Mouse (Mus musculus) heart, adult 2 months (tissue): Measurements from ENCODE around the gene Stag1. TPM values are rescaled to one million over a fixed set of nuclear protein-coding genes. Genes with fewer than 3 reads are reported as not detected.
"Not testable (repeated sequence)": the region's sequence is repeated elsewhere in the genome, so short reads cannot be mapped to it uniquely, and the experiment has no call there.

Experiments used
- DNase-seq, 2 experiments: peaks; one replicate each; pipeline ENCODE4 v3.0.0; 2021
- H3K27ac ChIP-seq: fragments of 200-600 bp; 2 replicates; pipeline ENCODE4 v1.8.1; 2022
- H3K27me3 ChIP-seq: fragments of 200-500 bp; 2 replicates; pipeline ENCODE4 v1.6.1; 2012; ENCODE audit warnings: mild to moderate bottlenecking, low read length, inconsistent platforms, mixed read lengths; ENCODE audit not compliant: control insufficient read depth, insufficient read depth
- H3K36me3 ChIP-seq: fragments of 200-500 bp; 2 replicates; pipeline ENCODE4 v1.6.1; 2012; ENCODE audit warnings: low read length, inconsistent platforms; ENCODE audit not compliant: control insufficient read depth, insufficient read depth
- H3K4me1 ChIP-seq: fragments of 200-500 bp; 2 replicates; pipeline ENCODE4 v1.6.1; 2011; ENCODE audit warnings: low read length; ENCODE audit not compliant: control insufficient read depth, insufficient read depth
- H3K4me3 ChIP-seq: fragments of 200-600 bp; 2 replicates; pipeline ENCODE4 v1.8.1; 2022
- H3K79me2 ChIP-seq: fragments of 200-500 bp; replicated peaks from 2 replicates; pipeline ENCODE4 v1.6.1; 2012; ENCODE audit warnings: mild to moderate bottlenecking, inconsistent platforms, low read length, moderate library complexity, mixed read lengths; ENCODE audit not compliant: control insufficient read depth, insufficient read depth
- H3K9ac ChIP-seq: fragments of 200-500 bp; 2 replicates; pipeline ENCODE4 v1.6.1; 2012; ENCODE audit warnings: low read depth, mild to moderate bottlenecking, control low read depth, inconsistent platforms, low read length, mixed read lengths
- CTCF ChIP-seq: fragments of 200-600 bp; IDR thresholded peaks from 2 replicates; pipeline ENCODE4 v1.8.1; 2022; ENCODE audit warnings: antibody characterized with exemption, mild to moderate bottlenecking, moderate library complexity
- EP300 ChIP-seq: fragments of 200-500 bp; IDR thresholded peaks from 2 replicates; pipeline ENCODE4 v1.6.1; 2011; ENCODE audit warnings: low read depth, low read length, control low read depth; ENCODE audit not compliant: insufficient read depth
- POLR2A ChIP-seq: fragments of 200-500 bp; IDR thresholded peaks from 2 replicates; pipeline ENCODE4 v1.6.1; 2011; ENCODE audit warnings: mild to moderate bottlenecking, low read depth, low read length, control low read depth; ENCODE audit not compliant: insufficient read depth
- WGBS: fragments of 180-500 bp; shearing (Covaris S2); methylation state at CpG from one replicate; pipeline ENCODE4 v1.1.7; 2018; 5-methylcytosine and 5-hydroxymethylcytosine counted together
- intact Hi-C: fragments of 180-260 bp; cut with DNase I; formaldehyde crosslinking; loops from one replicate; pipeline ENCODE4 v1.15.1; 2025
- polyA plus RNA-seq: library from polyadenylated mRNA; depleted of rRNA; stranded (reverse); fragments of >200 nt; gene quantifications from 2 replicates; pipeline ENCODE4 v1.2.3, GENCODE M21; 2012
- total RNA-seq, 2 experiments: library from RNA; stranded (reverse); gene quantifications; 2 replicates each; pipeline ENCODE4 v1.2.3; 2021

Gene Stag1
- total and polyA plus RNA-seq, 3 experiments = 4.1 to 27.8 (median 27.8) TPM

DNA sequence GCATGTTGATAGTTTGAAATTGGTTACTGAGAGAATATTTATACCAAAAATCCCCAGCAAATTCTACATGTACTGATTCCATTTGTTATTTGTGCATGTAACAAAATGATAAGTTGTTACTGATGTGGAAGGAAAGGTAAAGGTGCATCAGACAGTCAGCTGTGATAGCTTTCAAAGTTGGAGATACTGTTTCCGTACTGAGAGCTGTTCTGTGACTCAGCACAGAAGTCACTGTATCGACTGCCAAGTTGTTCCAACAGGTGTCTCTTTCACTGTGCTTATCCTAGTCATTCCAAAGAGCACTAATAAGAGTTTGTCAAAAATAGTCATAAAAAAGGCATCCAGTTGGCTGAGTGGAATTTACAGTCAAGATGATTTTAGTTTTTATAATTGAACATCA is 114.1 kb downstream of the Stag1 start:
- Histone ChIP-seq H3K4me3 (no peak overlapping the region), H3K9ac (no peak overlapping the region), H3K27ac (no peak overlapping the region), H3K27me3 (no peaks in the 10 kb centered on the region), H3K79me2 (peaks cover 1% of the 10 kb centered on the region; the same call in 1 of the 2 replicates), H3K4me1 (no peaks in the 10 kb centered on the region), H3K36me3 (peaks cover 2% of the 10 kb centered on the region)
- WGBS = 23% methylated on average over 2 of the region's 2 CpGs
- TF ChIP-seq CTCF = no peak
- TF ChIP-seq POLR2A = no peak
- no peak for TF ChIP-seq EP300
- intact Hi-C loops = no loop called here
- no peak for DNase-seq

DNA sequence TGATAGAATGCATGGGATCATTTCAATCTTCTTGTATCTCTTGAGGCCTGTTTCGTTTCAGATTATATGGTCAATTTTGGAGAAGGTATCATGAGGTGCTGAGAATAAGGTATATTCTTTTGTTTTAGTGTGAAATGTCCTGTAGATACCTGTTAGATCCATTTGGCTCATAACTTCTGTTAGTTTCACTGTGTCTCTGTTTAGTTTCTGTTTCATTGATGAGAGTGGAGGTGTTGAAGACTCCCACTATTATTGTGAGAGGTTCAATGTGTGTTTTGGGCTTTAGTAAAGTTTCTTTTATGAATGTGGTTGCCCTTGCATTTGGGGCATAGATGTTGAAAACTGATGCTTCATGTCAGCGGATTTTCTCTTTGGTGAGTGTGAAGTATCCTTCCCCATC is 127.2 kb downstream of the Stag1 start:
- WGBS = 97% methylated on average over 2 of the region's 2 CpGs
- H3K4me3 ChIP-seq, H3K36me3 ChIP-seq, intact Hi-C loops, H3K27ac ChIP-seq, H3K4me1 ChIP-seq, H3K79me2 ChIP-seq, H3K27me3 ChIP-seq, H3K9ac ChIP-seq, DNase-seq: not testable (repeated sequence)

DNA sequence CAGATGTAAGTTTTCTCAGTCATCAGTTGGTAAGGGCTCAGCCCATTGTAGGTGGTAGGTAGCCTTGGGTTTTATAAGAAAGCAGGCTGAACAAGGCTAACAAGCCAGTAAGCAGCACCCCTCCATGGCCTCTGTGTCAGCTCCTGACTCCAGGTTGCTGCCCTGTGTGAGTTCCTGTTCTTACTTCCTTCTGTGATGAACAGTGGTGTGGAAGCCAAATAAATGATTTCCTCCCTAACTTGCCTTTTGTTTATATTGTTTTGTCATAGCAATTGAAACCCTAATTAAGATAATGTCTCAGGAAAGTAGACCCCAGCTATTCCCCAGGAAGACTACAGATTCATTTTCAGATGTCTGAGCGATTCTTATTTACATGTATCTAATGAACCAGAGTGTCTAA is 134.2 kb downstream of the Stag1 start:
- WGBS = 47% methylated on average over 1 of the region's 1 CpGs
- no peaks in the 10 kb centered on the region for H3K36me3 ChIP-seq
- no peaks in the 10 kb centered on the region for H3K79me2 ChIP-seq
- H3K27me3 ChIP-seq = no peaks in the 10 kb centered on the region
- no peak overlapping the region for H3K27ac ChIP-seq
- H3K4me1 ChIP-seq = no peaks in the 10 kb centered on the region
- H3K9ac ChIP-seq = no peak overlapping the region
- DNase-seq = no peak
- H3K4me3 ChIP-seq = no peak overlapping the region
- intact Hi-C loops = no loop called here
- TF ChIP-seq POLR2A = no peak

DNA sequence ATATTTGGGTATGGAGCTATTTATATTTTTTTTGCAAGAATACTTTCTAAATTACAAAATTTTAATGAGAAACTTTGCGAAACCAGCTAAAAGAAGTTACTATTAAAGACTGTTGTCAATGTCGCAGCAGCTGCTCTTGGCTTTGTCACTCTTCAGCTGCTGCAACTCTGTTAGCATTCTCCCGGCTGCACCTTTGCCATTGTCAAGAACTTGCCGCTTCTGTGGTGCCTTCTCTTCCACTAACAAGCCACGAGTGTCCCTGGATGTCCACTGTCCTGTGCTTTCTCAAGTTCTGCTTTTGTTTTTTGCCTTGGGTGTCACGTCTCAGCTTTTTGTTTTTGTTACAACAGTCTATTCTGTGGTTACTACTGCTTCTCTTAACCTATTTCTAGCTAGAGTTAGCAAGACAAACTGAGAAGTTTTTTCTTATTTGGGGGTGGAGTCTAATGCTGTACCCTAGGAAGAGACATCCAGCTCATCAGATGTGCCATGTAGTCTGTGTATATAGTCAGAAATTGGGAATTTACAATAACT is 136.4 kb downstream of the Stag1 start:
- Histone ChIP-seq H3K9ac (no peak overlapping the region), H3K27me3 (no peaks in the 10 kb centered on the region), H3K36me3 (no peaks in the 10 kb centered on the region), H3K79me2 (no peaks in the 10 kb centered on the region), H3K27ac (no peak overlapping the region), H3K4me1 (no peaks in the 10 kb centered on the region), H3K4me3 (no peak overlapping the region)
- intact Hi-C loops = no loop called here
- TF ChIP-seq EP300 = no peak
- TF ChIP-seq POLR2A = no peak
- TF ChIP-seq CTCF = no peak
- 79% methylated on average over 6 of the region's 6 CpGs for WGBS
- no peak for DNase-seq

DNA sequence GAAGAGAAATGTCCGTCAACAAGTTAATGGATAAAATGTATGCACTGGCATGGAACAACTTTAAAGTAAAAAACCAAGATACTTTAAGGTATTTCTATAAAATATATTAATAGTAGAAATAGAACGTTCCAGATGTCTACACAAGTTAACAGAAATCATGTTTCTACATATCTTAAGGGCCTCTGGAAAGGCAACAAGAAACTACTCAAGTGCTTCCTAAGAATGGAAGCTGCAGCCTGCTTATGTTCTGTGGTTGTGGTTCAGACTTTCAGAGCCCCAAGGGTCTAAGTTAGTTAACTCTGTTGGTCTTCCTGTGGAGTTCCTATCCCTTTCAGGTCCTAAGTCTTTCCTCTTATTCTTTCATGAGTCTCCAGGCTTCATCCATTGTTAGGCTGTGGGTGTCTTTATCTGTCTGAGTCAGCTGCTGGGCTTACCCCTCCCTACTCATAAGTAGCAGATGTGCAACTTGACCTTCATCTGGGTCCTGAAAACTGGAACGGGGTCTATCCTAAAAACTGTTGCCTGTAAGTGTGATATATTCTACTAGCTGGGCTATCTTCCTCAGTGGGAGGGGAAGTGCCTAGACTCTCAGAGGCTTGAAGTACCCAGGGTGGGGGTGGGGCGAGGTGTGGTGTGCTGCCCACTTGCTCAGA is 138.5 kb downstream of the Stag1 start:
- WGBS = 68% methylated on average over 4 of the region's 4 CpGs
- Histone ChIP-seq H3K4me1 (no peaks in the 10 kb centered on the region), H3K9ac (no peak overlapping the region), H3K36me3 (no peaks in the 10 kb centered on the region), H3K27ac (no peak overlapping the region), H3K4me3 (no peak overlapping the region), H3K27me3 (no peaks in the 10 kb centered on the region), H3K79me2 (no peaks in the 10 kb centered on the region)
- no peak for TF ChIP-seq POLR2A
- TF ChIP-seq EP300 = no peak
- no peak for TF ChIP-seq CTCF
- no peak for DNase-seq
- intact Hi-C loops = no loop called here

DNA sequence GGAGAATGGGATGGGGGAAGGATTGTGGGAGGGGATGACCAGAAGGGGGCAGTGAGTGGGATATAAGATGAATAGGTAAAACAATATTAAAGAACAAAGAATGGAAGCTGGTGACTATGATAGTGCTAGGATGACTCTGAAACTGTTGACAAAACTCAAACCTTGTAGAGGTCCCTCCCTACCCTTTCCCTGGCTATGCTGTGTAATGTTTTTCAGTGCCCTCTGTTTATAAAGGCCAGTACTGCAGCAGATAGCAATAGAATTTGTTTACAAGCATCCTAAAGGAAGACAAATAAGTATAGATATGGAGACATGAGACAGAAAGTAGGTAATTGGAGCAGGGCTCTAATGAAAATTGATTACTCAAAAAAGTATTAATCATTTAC is 139.0 kb downstream of the Stag1 start:
- Histone ChIP-seq H3K27ac (no peak overlapping the region), H3K4me1 (no peaks in the 10 kb centered on the region), H3K9ac (no peak overlapping the region), H3K79me2 (no peaks in the 10 kb centered on the region), H3K4me3 (no peak overlapping the region), H3K27me3 (no peaks in the 10 kb centered on the region), H3K36me3 (no peaks in the 10 kb centered on the region)
- TF ChIP-seq EP300 (no peak), CTCF (peak; percentile 31), POLR2A (no peak)
- intact Hi-C loops = no loop called here
- DNase-seq = no peak

DNA sequence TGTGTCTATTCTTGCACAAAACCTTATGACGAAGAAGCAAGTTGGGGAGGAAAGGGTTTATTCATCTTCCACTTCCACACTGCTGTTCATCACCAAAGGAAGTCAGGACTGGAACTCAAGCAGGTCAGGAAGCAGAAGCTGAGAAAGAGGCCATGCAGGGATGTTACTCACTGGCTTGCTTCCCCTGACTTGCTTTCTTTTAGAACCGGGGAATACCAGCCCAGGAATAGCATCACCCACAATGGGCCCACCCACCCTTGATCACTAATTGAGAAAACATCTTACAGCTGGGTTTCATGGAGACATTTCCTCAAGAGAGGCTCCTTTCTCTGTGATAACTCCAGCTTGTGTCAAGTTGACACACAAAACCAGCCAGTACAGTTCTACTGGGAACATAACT is 179.6 kb downstream of the Stag1 start:
- H3K4me1 ChIP-seq, H3K27ac ChIP-seq, H3K79me2 ChIP-seq, H3K9ac ChIP-seq, H3K36me3 ChIP-seq, intact Hi-C loops, H3K27me3 ChIP-seq, H3K4me3 ChIP-seq: not testable (repeated sequence)
- DNase-seq = peak in 1 of 2 experiments; percentile 8
- 48% methylated on average over 2 of the region's 2 CpGs for WGBS
